Mouse (Mus musculus) testis, adult 2 months (tissue): ENCODE measurements around the gene Cpne2.

Experiments
- CTCF ChIP-seq: fragments of 200-500 bp; IDR thresholded peaks from 2 replicates; pipeline ENCODE4 v1.5.1; 2012; ENCODE audit warnings: low read depth, mild to moderate bottlenecking, inconsistent platforms, low read length, moderate library complexity; ENCODE audit not compliant: control insufficient read depth, insufficient read depth, insufficient replicate concordance
- POLR2A ChIP-seq: fragments of 200-500 bp; IDR thresholded peaks from 2 replicates; pipeline ENCODE4 v1.6.1; 2012; ENCODE audit warnings: low read depth, mild to moderate bottlenecking, inconsistent platforms, low read length, moderate library complexity; ENCODE audit not compliant: control insufficient read depth

- no peak for TF ChIP-seq POLR2A
- no peak for TF ChIP-seq CTCF
These were observed 49.8 kb downstream of the Cpne2 start for GRCm38 (mm10) chr8:94582569-94582968.
